Mouse (Mus musculus) cerebellum, adult 11 months (tissue): ENCODE measurements at regions not wholly inside any gene's neighbourhood (a gene's known extent, or its start where the extent isn't known, plus 50 kb on each side); places are given as distances from the start of the nearest gene placed in this dataset.

Experiments used
- DNase-seq: peaks from one replicate; pipeline ENCODE4 v3.0.0; 2022

DNA sequence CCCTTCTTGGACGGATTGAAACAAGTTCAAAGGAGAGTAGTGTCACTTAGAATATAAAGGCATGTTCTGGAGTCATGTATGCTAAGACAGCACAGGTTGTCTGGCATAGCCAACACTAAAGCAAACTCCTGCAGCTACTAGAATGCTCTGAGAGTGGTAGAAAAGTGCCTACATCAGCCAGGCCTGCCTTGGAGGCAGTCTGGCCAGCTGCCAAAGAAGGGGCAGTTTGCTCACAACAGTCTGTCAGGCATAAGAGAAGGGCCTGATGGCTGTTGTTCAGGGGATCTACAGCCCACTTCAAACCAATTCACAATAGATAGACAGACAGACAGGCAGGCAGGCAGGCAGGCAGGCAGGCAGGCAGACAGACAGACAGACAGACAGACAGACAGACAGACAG is 136.5 kb upstream of the Dap start:
- no peak for DNase-seq

DNA sequence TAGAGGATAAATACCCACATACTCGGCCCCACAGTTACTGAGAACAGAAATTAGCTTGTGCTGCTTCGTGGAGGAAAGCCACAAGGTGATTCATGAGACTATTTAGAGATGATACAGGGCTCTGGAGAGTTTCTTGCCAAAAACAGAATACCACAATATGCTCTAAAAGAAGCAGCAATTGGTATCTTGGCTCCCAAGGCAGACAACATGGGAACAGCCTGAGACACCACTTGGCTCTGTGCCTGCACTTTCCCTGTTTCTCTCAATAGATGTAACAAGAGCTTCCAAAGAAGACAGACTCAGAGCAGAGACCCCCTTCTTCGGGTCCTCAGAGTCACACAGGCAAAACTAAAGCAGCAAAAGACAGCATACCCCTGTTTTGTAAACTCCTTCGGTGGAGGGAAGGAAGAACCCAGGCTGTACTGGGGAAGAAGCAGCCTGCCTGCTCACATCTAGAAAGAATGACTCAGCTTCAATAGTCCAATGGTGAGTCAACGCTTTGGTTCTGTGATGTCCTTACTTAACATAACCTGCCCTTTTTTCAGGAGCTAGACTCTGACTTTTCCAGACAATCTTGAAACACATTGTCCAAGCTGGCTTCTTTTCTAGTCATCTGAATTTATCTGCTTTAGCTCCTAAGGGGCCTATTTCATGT is 132.1 kb upstream of the Dap start:
- DNase-seq: peak; percentile 63

DNA sequence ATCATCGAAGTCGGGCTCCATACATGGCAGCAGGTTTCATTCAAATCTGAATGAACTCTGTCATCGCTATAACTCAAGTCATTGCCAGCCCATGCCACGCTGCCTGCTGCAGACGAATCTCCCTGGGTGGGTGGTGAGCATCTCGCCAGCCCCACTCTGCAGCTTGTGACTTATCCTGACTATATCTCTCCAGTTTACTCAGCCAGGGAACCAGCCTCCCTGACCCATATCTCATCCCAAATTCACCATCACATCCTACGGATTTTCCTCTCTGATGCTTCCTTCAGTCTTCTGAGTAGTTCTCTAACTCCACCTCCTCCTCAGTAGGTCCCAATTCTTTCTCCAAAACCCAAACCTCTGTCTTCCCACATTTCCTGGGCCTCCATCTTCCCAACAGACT is 127.9 kb upstream of the Dap start:
- no peak for DNase-seq

GRCm38 (mm10) chr15:31097301-31097700 is 126.8 kb upstream of the Dap start:
- no peak for DNase-seq

GRCm38 (mm10) chr15:31104743-31105142 is 119.4 kb upstream of the Dap start:
- no peak for DNase-seq

GRCm38 (mm10) chr15:31106907-31107306 is 117.2 kb upstream of the Dap start:
- no peak for DNase-seq

DNA sequence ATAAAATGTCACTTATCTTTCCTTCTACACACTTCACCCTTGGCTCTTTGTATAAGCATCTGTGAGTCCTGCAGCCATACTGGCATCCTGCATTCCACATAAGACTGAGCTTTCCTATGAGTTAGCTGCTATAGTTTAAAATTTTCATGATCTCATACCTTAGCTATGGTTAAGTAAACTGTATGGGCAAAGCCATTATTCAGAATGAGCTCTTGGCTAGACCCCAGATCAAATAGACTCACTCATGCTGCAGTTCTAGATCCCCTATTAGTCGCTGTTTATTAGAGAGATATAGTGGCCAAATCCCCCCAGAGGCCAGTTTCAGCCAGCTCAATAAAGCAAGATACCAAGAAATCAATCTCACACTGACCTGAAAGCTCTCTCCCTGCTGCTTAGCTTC is 110.9 kb upstream of the Dap start:
- DNase-seq: no peak

GRCm38 (mm10) chr15:31117338-31117737 is 106.8 kb upstream of the Dap start:
- DNase-seq: no peak

DNA sequence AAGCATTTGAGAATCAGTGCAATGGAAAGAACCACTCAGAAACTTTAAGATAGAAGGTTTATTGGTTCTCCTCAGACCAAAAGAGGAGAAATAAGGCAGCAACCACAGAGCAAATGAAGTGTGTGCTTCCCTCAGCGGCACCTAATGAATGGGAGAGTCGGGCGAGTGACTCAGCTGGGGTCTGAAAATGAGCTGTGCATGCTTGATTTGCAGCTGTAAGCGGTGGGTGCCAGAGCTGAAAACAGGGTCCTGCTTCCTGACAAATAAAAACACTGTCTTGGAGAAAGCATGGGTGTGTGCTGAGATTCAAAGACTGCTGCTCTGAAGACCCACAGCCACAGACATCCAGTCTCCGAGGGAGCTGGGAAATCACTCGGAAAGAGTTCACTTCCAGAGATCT is 104.0 kb upstream of the Dap start:
- DNase-seq: no peak

DNA sequence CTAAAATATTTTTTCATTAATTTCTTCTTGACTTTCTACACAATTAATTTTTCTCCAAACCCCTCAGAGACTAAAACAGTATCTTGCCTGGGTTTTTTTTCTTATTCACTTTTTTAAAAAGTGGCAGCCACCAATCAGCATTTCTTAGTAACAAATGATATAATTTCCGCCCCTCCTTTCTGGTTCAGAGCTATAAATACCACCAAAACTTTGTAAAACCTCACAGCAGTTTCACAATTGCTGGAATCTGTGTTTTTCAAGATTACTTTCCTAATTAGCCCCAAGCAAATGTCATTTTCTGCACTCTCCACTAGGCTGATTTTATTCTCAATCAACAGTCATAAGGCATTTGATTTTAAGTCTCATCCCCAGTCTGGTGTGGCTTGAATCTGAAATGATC is 98.3 kb upstream of the Dap start:
- DNase-seq: no peak

DNA sequence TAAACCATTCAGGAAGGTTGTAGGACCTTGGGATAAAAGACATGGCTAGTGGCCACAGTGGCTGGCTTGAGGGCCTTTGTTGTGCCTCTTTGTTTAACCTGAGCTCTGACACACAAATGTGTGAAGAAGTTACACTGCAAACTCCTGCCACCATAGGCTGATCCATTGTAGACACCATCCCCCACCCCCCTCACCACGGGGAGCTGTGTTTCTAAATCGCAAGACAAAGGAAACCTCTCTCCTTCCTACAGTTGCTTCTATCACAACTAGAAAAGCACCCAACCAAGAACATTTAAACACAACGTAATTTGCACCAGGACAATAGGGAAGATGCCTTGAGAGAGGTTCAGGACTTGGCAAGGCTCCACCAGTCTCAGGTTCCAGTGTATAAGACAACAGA is 97.1 kb upstream of the Dap start:
- no peak for DNase-seq

DNA sequence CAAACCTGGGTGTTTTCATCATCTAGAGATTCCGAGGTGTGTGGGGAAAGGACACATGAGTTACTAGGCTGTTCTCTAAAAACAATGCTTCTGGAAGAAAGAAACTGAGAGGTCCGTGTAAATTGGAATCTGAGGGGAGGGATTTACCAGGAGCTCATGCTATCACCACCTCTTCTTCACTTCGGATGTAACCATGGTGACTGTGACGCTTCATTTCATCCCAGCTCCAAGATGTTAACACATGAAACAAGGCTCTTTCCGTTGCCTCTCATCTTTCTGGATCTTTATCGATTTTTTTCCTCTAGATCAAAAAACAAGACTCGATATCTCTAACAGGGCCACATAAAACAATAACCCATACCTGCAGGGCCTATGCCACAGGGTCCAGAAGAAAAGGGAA is 89.2 kb upstream of the Dap start:
- DNase-seq: no peak

DNA sequence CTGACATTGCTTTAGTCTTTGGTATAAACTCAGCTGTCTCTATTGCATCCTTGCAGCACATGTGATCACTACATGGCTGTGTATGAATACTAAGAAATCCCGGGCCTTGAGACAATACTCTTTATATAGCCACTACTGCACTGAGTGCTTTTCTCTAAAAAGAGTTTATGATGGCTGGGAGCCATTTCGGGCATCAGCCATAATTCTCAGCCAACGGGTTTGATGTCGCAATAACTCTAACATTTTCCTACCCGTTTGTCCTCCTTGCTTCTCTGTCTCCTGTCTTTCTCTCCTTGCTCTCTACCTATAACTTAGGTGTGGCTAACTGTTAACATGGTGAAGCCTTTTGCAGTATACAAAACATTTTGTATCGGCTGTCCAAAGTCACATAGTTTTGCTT is 85.5 kb upstream of the Dap start:
- no peak for DNase-seq

- no peak for DNase-seq
Observed at GRCm38 (mm10) chr15:31141750-31142149, 82.4 kb upstream of the Dap start.

DNA sequence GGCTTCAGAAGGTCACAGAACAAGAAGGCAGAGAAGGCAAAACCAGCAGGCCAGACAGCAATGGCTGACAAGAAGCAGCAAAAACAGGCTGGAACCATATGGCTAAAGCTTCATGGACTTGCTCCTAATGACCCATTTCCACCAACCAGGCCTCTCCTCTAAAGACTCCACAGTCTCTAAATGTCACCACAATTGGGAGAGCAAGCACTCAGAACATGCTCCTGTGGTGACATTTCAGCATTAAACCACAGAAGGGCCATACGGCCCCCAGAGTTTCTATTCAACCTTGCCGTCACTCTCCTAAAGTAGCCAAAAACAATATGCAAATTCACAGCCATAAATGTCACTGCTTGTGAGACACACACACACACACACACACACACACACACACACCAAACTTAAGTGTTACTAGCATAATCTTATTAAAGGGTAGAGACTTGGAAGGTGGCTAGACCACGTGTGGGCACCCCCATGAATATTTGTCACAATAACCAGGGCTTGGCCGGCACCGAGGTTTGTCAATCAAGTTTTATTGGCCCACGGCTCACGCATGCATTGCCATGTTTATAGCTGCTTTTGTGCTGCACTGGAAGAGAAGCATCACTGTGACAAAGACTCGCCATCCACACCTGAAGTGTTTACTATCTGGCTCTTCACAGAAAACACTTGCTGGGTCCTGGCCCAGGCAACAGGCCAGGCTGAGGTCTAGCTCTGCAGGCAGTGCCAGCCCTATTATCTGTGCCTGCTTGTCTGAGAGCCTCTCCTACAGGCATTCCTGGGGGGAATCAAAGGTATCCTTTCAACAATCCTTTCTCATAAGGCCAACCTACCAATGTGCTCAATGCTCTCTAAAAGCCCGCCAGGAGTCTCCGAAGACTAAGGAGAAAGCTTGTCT is 75.6 kb upstream of the Dap start:
- DNase-seq: peak; percentile 21

DNA sequence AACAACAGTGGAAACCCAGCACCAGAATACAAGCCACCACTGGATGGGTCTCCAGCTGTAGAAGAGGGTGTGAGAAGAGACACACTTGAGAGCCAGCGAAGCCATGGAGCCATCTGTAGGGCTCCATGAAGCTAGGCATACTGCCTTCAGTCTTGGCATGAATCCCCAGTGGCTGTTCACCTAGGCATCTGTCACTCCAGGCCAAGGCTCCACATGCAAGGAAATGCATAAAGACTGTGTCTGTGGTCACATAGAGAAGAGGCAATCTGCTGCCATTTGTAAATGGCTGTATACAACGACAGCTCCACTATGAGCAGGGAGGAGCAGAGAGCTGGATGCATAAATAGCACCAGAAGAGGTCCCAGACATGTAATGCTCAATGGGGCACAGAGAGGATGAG is 74.3 kb upstream of the Dap start:
- DNase-seq: peak; percentile 40

- DNase-seq: peak; percentile 55
Observed at GRCm38 (mm10) chr15:31150546-31151471, 73.3 kb upstream of the Dap start.

- no peak for DNase-seq
Observed at GRCm38 (mm10) chr15:31155141-31155540, 69.0 kb upstream of the Dap start.

DNA sequence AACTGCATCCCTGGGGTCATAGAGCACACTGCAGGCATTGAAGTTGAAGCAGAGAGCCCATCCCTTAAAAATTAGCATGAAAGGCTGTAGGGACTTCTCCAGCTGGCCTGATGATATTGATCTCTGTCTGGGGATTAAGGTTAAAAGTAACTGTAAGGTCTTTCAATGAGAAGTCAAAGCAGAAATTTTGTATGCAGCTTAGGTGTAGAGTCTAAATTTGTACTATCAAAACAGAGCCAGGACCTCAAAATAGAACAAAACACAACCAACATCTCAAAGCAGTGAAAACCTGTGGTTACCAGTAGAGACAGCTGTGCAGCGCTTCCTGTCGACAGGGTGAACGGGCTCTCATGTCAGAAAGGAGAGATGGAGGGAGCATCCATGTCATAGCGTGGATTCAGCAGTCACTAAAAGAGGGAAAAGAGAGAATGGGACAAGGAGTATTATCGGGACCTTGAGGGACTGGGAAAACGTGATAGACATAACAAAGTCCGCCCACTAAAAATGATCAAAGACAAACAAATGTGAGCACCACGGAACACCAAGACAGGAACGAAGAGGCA is 57.5 kb upstream of the Dap start:
- no peak for DNase-seq

DNA sequence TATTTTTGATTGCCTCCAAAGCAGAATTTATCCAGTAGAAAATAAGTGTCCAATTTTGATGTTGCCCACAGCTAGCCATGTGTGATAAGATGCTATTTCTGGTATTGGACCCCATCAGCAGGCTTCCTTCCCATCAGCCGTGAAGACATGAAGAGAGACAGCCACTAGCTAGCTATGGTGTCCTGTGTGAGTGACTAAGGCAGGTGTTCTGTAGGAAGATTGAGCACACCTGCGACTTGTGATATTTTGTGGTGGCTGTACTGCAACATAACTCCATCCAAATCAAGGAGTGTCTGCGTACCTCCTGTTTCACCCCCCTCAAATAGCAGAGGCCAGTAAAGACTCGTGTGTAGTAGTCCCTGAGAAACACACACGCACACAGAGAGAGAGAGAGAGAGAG is 56.6 kb upstream of the Dap start:
- DNase-seq: no peak

DNA sequence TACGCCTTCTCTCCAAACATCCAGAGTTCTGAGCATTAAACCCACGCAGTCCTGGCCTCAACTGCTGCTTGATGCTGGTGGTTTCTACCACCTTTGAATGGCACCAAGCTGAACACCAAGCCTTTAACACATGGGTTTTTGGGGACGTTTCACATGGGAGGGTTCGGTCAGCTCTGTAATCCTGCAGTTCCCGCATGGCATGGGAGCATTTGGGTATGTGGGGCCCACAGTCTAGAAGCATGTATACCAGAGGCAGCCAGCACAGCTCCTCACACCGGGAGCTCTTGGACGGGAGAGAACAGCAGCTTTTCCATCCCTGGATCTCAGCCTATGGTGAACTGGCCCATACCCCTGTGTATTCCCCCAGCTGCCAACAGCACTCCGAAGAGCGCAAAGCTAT is 55.9 kb upstream of the Dap start:
- DNase-seq: no peak

- no peak for DNase-seq
Observed at GRCm38 (mm10) chr15:31173309-31174115, 50.6 kb upstream of the Dap start.
